Mouse (Mus musculus) C2C12 (cell line): ENCODE results near the gene Mest. TPM values are rescaled to one million over a fixed set of nuclear protein-coding genes. Genes with fewer than 3 reads are reported as not detected.

Source experiments
- H3K27me3 ChIP-seq: one replicate; pipeline ENCODE4 v1.6.1; 2011; ENCODE audit not compliant: control insufficient read depth, insufficient read depth, insufficient read length
- H3K36me3 ChIP-seq: one replicate; pipeline ENCODE4 v1.6.1; 2011; ENCODE audit not compliant: control insufficient read depth, insufficient read depth
- H3K4me3 ChIP-seq: one replicate; pipeline ENCODE4 v1.5.1; 2011; ENCODE audit warnings: mild to moderate bottlenecking, control low read depth; ENCODE audit not compliant: poor library complexity, insufficient read depth, severe bottlenecking
- H3K79me2 ChIP-seq: one replicate; pipeline ENCODE4 v1.6.1; 2011; ENCODE audit not compliant: control insufficient read depth, insufficient read depth
- H3K79me3 ChIP-seq: one replicate; pipeline ENCODE4 v1.6.1; 2011; ENCODE audit warnings: low read depth, control low read depth
- H3ac ChIP-seq: one replicate; pipeline ENCODE3; 2011; ENCODE audit warnings: low read depth; ENCODE audit not compliant: control insufficient read depth, insufficient read length
- CEBPB ChIP-seq: IDR thresholded peaks from one replicate; pipeline ENCODE4 v1.6.1; 2011; ENCODE audit warnings: low read depth, mild to moderate bottlenecking, control low read depth, moderate library complexity
- CTCF ChIP-seq: IDR thresholded peaks from one replicate; pipeline ENCODE4 v1.5.1; 2011; ENCODE audit not compliant: control insufficient read depth, insufficient read depth, insufficient read length
- FOSL1 ChIP-seq: IDR thresholded peaks from one replicate; pipeline ENCODE4 v1.8.0; 2011; ENCODE audit warnings: mild to moderate bottlenecking, low read length; ENCODE audit not compliant: poor library complexity, insufficient read depth, severe bottlenecking
- MAX ChIP-seq: IDR thresholded peaks from one replicate; pipeline ENCODE4 v1.6.1; 2011; ENCODE audit warnings: mild to moderate bottlenecking, control low read depth
- MYOD1 ChIP-seq: IDR thresholded peaks from one replicate; pipeline ENCODE4 v1.6.1; 2011; ENCODE audit warnings: low read depth; ENCODE audit not compliant: control insufficient read depth, insufficient read length
- MYOG ChIP-seq: IDR thresholded peaks from one replicate; pipeline ENCODE4 v1.6.1; 2011; ENCODE audit not compliant: control insufficient read depth, insufficient read length; ENCODE audit errors: extremely low read depth
- USF1 ChIP-seq: IDR thresholded peaks from one replicate; pipeline ENCODE4 v1.6.1; 2011; ENCODE audit warnings: low read depth, mild to moderate bottlenecking, control low read depth, moderate library complexity
- polyA plus RNA-seq: library from polyadenylated mRNA; unstranded; fragments of >200 nt; fragmentation: generic; extraction: Trizol; gene quantifications from one replicate; pipeline ENCODE4 v1.2.1, GENCODE M21; 2012; ENCODE audit warnings: missing spikeins

The Mest gene
- polyA plus RNA-seq, 1 experiment, result 6.9 TPM

DNA sequence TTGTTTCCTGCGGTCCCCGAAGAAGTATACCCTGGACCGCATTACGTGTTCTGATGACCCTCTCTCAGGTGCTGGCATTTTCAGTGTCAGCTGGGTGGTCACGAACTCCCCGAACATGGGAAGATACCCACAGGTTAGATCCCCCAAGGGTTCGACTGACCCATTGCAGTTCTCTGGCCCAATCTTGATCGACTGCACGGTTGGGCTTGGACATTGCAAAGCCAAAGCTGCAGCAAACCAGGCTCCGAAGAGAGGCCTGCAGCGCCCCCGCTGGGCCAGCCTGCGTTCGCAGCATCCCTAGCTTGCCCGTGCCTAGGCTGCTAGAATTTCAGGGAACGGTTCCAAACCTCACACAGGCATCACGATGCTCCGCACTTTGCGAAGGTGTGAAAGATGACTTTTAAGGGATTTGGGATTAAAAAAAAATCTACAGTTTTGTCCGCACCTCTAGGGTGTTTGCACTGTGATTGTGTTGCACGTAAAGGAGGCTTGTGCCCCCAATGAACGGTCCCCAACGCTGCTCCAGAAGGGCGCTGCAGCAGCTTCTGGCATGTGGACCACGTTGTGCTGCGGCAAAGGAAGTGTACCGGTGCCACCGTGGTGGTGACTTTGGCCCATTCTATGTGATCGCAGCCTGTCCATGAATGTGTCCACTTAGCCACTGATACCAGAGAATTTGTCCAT is 13.7 kb downstream of the Mest start:
- H3K4me3 ChIP-seq, result no peak overlapping the region
- no peaks in the 10 kb centered on the region for H3K79me3 ChIP-seq
- H3K36me3 ChIP-seq, result no peaks in the 10 kb centered on the region
- no peak for TF ChIP-seq MAX
- TF ChIP-seq CEBPB, result no peak
- no peaks in the 10 kb centered on the region for H3K27me3 ChIP-seq
- no peak overlapping the region for H3ac ChIP-seq
- H3K79me2 ChIP-seq, result no peaks in the 10 kb centered on the region

- no peaks in the 10 kb centered on the region for H3K27me3 ChIP-seq
- no peaks in the 10 kb centered on the region for H3K36me3 ChIP-seq
- H3K4me3 ChIP-seq, result no peak overlapping the region
- TF ChIP-seq USF1, result no peak
- H3ac ChIP-seq, result peak overlapping the region; percentile 21
- H3K79me3 ChIP-seq, result no peaks in the 10 kb centered on the region
- H3K79me2 ChIP-seq, result no peaks in the 10 kb centered on the region
Measured at GRCm38 (mm10) chr6:30737548-30738463, 14.5 kb downstream of the Mest start.

DNA sequence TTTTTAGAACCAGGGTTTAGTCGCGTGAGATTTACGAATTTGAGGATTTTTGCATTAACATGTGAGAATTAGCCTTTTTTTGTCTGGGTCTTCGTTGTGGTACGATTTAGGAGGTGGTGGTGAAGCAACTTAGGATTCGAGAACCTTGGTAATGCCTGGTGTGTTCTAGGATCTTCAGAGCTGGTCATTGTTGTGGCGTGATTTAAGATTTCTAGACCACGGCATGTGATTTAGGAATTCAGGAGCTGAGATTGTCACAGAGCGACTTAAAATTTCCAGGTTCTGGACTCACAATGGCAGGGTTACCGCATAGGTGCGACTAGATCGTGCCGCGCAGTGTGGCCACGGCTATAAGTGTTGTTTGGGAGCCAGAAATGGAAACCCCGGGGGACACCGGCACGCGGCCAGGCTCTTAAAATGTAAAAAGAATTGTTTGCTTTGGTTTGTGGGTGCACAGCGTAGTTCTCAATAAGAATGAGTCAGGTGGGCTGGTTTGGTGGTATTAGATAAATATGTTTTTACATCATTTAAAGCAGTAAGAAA is 15.2 kb downstream of the Mest start:
- H3ac ChIP-seq, result no peak overlapping the region
- H3K79me2 ChIP-seq, result no peaks in the 10 kb centered on the region
- H3K36me3 ChIP-seq, result no peaks in the 10 kb centered on the region
- no peak for TF ChIP-seq CEBPB
- TF ChIP-seq FOSL1, result no peak
- no peak for TF ChIP-seq MYOG
- TF ChIP-seq MAX, result no peak
- no peak for TF ChIP-seq USF1
- no peak for TF ChIP-seq CTCF
- TF ChIP-seq MYOD1, result no peak
- no peak overlapping the region for H3K4me3 ChIP-seq
- no peaks in the 10 kb centered on the region for H3K27me3 ChIP-seq
- H3K79me3 ChIP-seq, result no peaks in the 10 kb centered on the region

GRCm38 (mm10) chr6:30739177-30739747 is 15.9 kb downstream of the Mest start:
- H3K36me3 ChIP-seq, result no peaks in the 10 kb centered on the region
- no peaks in the 10 kb centered on the region for H3K27me3 ChIP-seq
- H3K4me3 ChIP-seq, result no peak overlapping the region
- no peaks in the 10 kb centered on the region for H3K79me2 ChIP-seq
- no peak overlapping the region for H3ac ChIP-seq
- no peaks in the 10 kb centered on the region for H3K79me3 ChIP-seq
- TF ChIP-seq USF1 (no peak), FOSL1 (no peak), CTCF (no peak), CEBPB (no peak), MYOD1 (no peak), MYOG (no peak), MAX (no peak)

DNA sequence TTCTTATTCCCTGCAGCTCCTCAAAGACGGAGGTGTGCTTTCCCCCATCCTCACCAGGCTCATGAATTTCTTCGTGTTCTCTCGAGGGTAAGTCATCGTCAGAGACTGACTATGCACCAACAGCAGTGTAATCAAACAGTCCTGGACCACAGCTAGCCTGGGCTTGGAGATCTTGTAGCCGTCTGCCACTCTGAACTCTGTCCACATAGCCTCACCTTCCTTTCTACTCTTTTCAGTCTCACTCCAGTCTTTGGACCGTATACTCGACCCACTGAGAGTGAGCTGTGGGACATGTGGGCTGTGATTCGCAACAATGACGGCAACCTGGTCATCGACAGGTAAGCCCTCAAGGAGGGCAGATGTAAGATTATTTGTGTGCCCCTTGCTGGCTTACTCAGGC is 21.5 kb downstream of the Mest start:
- no peak for TF ChIP-seq MAX
- no peak for TF ChIP-seq CEBPB
- TF ChIP-seq FOSL1, result no peak
- no peak for TF ChIP-seq MYOG
- Histone ChIP-seq H3K27me3 (no peaks in the 10 kb centered on the region), H3K79me2 (no peaks in the 10 kb centered on the region), H3ac (no peak overlapping the region), H3K36me3 (no peaks in the 10 kb centered on the region), H3K79me3 (no peaks in the 10 kb centered on the region), H3K4me3 (no peak overlapping the region)

GRCm38 (mm10) chr6:30745591-30745990 is 22.2 kb downstream of the Mest start:
- Histone ChIP-seq H3K4me3 (no peak overlapping the region), H3ac (no peak overlapping the region), H3K36me3 (no peaks in the 10 kb centered on the region), H3K27me3 (no peaks in the 10 kb centered on the region), H3K79me2 (no peaks in the 10 kb centered on the region), H3K79me3 (no peaks in the 10 kb centered on the region)
- TF ChIP-seq FOSL1 (no peak), CEBPB (no peak), CTCF (no peak), MYOD1 (no peak), USF1 (no peak)
